Mouse (Mus musculus) G1E (cell line): Measurements from ENCODE around the gene Mmp17. TPM values are rescaled to one million over a fixed set of nuclear protein-coding genes. Genes with fewer than 3 reads are reported as not detected.

Experiments used
- ATAC-seq: 2 replicates; pipeline ENCODE4 v1.8.0; 2016; ENCODE audit warnings: mild to moderate bottlenecking; ENCODE audit not compliant: insufficient number of reproducible peaks, poor library complexity, low FRiP score, severe bottlenecking; ENCODE audit errors: extremely low read depth
- DNase-seq: peaks from one replicate; pipeline ENCODE4 v3.0.0; 2012; ENCODE audit warnings: low spot score
- H3K27me3 ChIP-seq: 2 replicates; pipeline ENCODE4 v1.6.1; 2012; ENCODE audit warnings: mild to moderate bottlenecking, low read length, inconsistent platforms; ENCODE audit not compliant: insufficient read depth
- H3K36me3 ChIP-seq: replicated peaks from 2 replicates; pipeline ENCODE3; 2012; ENCODE audit warnings: mild to moderate bottlenecking, inconsistent platforms
- H3K4me1 ChIP-seq: 2 replicates; pipeline ENCODE4 v1.6.1; 2012; ENCODE audit warnings: low read depth, low read length, inconsistent platforms, mixed read lengths; ENCODE audit not compliant: insufficient read depth
- H3K4me3 ChIP-seq: 2 replicates; pipeline ENCODE4 v1.5.1; 2012; ENCODE audit warnings: low read depth, mild to moderate bottlenecking, inconsistent platforms, low read length, moderate library complexity, mixed read lengths
- H3K9me3 ChIP-seq: replicated peaks from 2 replicates; pipeline ENCODE4 v1.6.1; 2012; ENCODE audit warnings: inconsistent platforms
- CTCF ChIP-seq: IDR thresholded peaks from 2 replicates; pipeline ENCODE4 v1.5.1; 2012; ENCODE audit warnings: low read depth, low read length, inconsistent platforms, mixed read lengths
- GATA1 ChIP-seq: IDR thresholded peaks from 2 replicates; pipeline ENCODE4 v1.6.1; 2012; ENCODE audit warnings: borderline replicate concordance, low read length, inconsistent platforms, mixed read lengths
- GATA2 ChIP-seq: IDR thresholded peaks from 2 replicates; pipeline ENCODE4 v1.6.1; 2012; ENCODE audit warnings: low read depth, low read length, inconsistent platforms, borderline replicate concordance
- POLR2AphosphoS5 ChIP-seq: IDR thresholded peaks from 2 replicates; pipeline ENCODE4 v1.6.1; 2012; ENCODE audit warnings: low read depth, low read length, inconsistent platforms; ENCODE audit not compliant: insufficient replicate concordance
- TAL1 ChIP-seq: conservative IDR thresholded peaks from 2 replicates; pipeline ENCODE4 v1.6.1; 2012; ENCODE audit warnings: low read depth, low read length, inconsistent platforms, mixed read lengths
- polyA plus RNA-seq: library from polyadenylated mRNA; stranded (reverse); fragments of >175 nt; gene quantifications from 2 replicates; pipeline ENCODE4 v1.2.3, GENCODE M21; 2012
- total RNA-seq, 2 experiments: library from RNA; stranded (forward) in 1 of 2; stranded (reverse) in 1 of 2; fragments of 200-1000 nt in 1 of 2; fragments of >200 nt in 1 of 2; fragmentation: Nextera tagmentation in 1 of 2; gene quantifications; 2 replicates each; pipeline ENCODE4 v1.2.3; 2014 to 2017

Mmp17 gene
- total RNA-seq (2014; fragmentation: Nextera tagmentation): not detected in 2 replicates
- total RNA-seq (2017): 0.05 TPM in 1 of 2 replicates, not detected in the other
- polyA plus RNA-seq: 0.03 and 0.07 TPM in 2 replicates

GRCm38 (mm10) chr5:129583761-129584582, at the start of gene Mmp17:
Mmp17 (plus strand) TSS chr5:129584169.
- peak; percentile 71 for DNase-seq
- peak; percentile 55; the same call in 1 of the 2 replicates for ATAC-seq
- Histone ChIP-seq H3K9me3 (peaks cover 21% of the 10 kb centered on the region), H3K4me1 (peaks cover 9% of the 10 kb centered on the region), H3K4me3 (peak within 1 kb of the TSS; percentile 69), H3K36me3 (no peaks in the 10 kb centered on the region), H3K27me3 (peaks cover 53% of the 10 kb centered on the region)
- TF ChIP-seq GATA1: no peak
- peak; percentile 30; the same call in 1 of the 2 replicates for TF ChIP-seq CTCF
- no peak for TF ChIP-seq POLR2AphosphoS5

- H3K4me1 ChIP-seq: no peaks in the 10 kb centered on the region; the same call in 1 of the 2 replicates
- peaks cover 96% of the 10 kb centered on the region for H3K36me3 ChIP-seq
- H3K4me3 ChIP-seq: no peak overlapping the region
- no peak for ATAC-seq
- TF ChIP-seq POLR2AphosphoS5: no peak
- no peak for TF ChIP-seq GATA2
- no peak for DNase-seq
- H3K27me3 ChIP-seq: no peaks in the 10 kb centered on the region
- no peaks in the 10 kb centered on the region for H3K9me3 ChIP-seq
Observed at GRCm38 (mm10) chr5:129534500-129534899, 49.5 kb upstream of the Mmp17 start.

- Histone ChIP-seq H3K4me1 (no peaks in the 10 kb centered on the region; the same call in 1 of the 2 replicates), H3K27me3 (no peaks in the 10 kb centered on the region), H3K4me3 (no peak overlapping the region), H3K9me3 (no peaks in the 10 kb centered on the region), H3K36me3 (peaks cover 96% of the 10 kb centered on the region)
- DNase-seq (no peak), ATAC-seq (no peak)
- TF ChIP-seq CTCF: no peak
- no peak for TF ChIP-seq TAL1
- TF ChIP-seq POLR2AphosphoS5: no peak
- TF ChIP-seq GATA2: no peak
- no peak for TF ChIP-seq GATA1
Observed at GRCm38 (mm10) chr5:129535021-129535420, 48.9 kb upstream of the Mmp17 start.

DNA sequence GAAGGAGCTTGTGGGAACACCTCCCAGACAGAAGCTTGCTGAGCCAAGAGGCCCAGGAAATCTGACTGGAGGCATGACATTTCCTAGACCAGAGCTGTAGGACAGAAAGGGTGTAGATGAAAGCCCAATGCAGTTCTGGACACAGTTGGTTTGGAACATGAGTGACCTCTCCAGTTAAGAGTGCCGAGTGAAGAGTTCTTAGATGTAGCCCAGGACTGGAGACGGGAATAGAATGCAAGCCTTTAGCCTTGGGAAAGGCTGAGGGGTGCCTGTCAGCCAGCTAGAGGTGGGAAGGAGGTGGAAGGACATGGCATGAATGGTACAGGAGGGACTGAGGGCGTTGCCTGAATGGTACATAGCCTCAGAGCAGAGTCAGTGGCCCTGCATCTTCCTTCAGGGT, 48.5 kb upstream of the Mmp17 start:
- TF ChIP-seq CTCF: no peak
- TF ChIP-seq POLR2AphosphoS5: no peak
- TF ChIP-seq GATA1: no peak
- TF ChIP-seq TAL1: no peak
- TF ChIP-seq GATA2: no peak
- Histone ChIP-seq H3K9me3 (no peaks in the 10 kb centered on the region), H3K36me3 (peaks cover 96% of the 10 kb centered on the region), H3K4me3 (no peak overlapping the region), H3K4me1 (no peaks in the 10 kb centered on the region; the same call in 1 of the 2 replicates), H3K27me3 (no peaks in the 10 kb centered on the region)
- no peak for ATAC-seq
- DNase-seq: no peak

DNA sequence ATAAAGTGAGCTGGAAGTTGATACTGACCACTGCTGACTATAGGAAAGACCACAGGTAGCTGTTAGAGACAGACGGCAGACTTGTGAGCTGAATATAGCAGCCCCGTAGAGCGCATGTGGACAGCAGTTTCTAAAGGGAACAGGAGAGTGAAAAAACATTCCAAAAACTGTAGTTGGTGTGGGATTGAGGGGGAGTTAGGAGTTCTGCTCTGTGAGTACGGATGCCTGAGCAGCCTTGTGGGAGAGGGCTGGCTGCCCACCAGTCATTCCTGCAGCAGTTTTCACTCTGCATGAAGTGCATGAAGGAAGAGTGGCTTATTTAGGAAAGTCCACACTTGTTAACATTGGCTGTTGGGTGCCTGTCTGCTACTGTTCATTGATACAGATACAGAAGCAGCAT, 45.1 kb upstream of the Mmp17 start:
- ATAC-seq (no peak), DNase-seq (no peak)
- H3K36me3 ChIP-seq: peaks cover 98% of the 10 kb centered on the region

GRCm38 (mm10) chr5:129542236-129542635, 41.7 kb upstream of the Mmp17 start:
- H3K4me3 ChIP-seq: no peak overlapping the region
- H3K27me3 ChIP-seq: no peaks in the 10 kb centered on the region
- no peaks in the 10 kb centered on the region; the same call in 1 of the 2 replicates for H3K4me1 ChIP-seq
- DNase-seq (peak; percentile 17), ATAC-seq (peak; percentile 55; the same call in 1 of the 2 replicates)
- peaks cover 96% of the 10 kb centered on the region for H3K36me3 ChIP-seq
- TF ChIP-seq GATA2 (no peak), CTCF (no peak), POLR2AphosphoS5 (no peak), TAL1 (no peak)
- H3K9me3 ChIP-seq: no peaks in the 10 kb centered on the region

More for the DNA sequence above, 45.1 kb upstream of the Mmp17 start:
- no peak overlapping the region for H3K4me3 ChIP-seq
- TF ChIP-seq TAL1: no peak
- TF ChIP-seq GATA1: no peak
- TF ChIP-seq POLR2AphosphoS5: no peak
- no peak for TF ChIP-seq CTCF
- TF ChIP-seq GATA2: no peak
- H3K4me1 ChIP-seq: no peaks in the 10 kb centered on the region; the same call in 1 of the 2 replicates
- H3K27me3 ChIP-seq: no peaks in the 10 kb centered on the region
- H3K9me3 ChIP-seq: no peaks in the 10 kb centered on the region
